Mouse (Mus musculus): ENCODE measurements around the gene Fam104a. TPM values are rescaled to one million over a fixed set of nuclear protein-coding genes. Genes with fewer than 3 reads are reported as not detected.

The Fam104a gene
- total and polyA plus RNA-seq, 3 experiments, result 33.6 to 38.1 TPM; not detected in 1

DNA sequence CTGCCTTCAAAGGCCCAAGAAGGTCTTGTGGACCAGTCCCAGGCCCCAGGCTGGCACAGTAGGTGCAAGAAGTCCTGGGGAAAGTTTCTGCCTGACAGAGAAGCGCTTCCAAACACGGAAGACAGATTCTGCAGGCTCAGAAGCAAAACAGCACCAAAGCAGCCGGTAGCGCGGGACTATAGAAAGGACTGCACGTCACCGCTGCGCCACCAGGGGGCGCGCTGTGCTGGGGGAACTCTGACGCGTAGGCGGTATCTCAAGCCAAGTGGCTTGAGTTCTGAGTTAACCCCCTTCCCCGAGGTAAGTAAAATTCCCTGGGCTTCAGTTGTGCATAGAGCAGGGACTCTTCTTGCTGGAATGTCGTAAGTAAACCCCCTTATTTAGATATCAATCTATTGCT lies 35.8 kb downstream of the Fam104a start:
- TF ChIP-seq HCFC1 (IDR thresholded peaks at IDR 0.05; ENCODE audit: low read depth, low read length) (peak; percentile 56), ZKSCAN1 (IDR thresholded peaks at IDR 0.05; ENCODE audit: low read depth, low read length) (no peak), MYC (IDR thresholded peaks at IDR 0.05; ENCODE audit: low read depth, low read length) (no peak), CTCF (IDR thresholded peaks at IDR 0.05 in 2 of 3, conservative IDR thresholded peaks at IDR 0.05 in 1 of 3; ENCODE audit: control insufficient read depth in 1 of 3, insufficient read depth in 1 of 3, low read depth in 2 of 3, low read length in 3 of 3, poor library complexity in 1 of 3, severe bottlenecking in 1 of 3) (peak; percentile 97 to 99 (median 99)), GABPA (IDR thresholded peaks at IDR 0.05; ENCODE audit: low read depth, low read length) (no peak), SIN3A (IDR thresholded peaks at IDR 0.05; ENCODE audit: low read length) (peak; percentile 57; the same call in 1 of the 2 replicates), TAL1 (IDR thresholded peaks at IDR 0.05; ENCODE audit: low read length) (no peak), GATA1 (IDR thresholded peaks at IDR 0.05; ENCODE audit: low read depth, low read length) (no peak), KAT2A (conservative IDR thresholded peaks at IDR 0.05; ENCODE audit: low read depth, low read length) (no peak), MYB (IDR thresholded peaks at IDR 0.05; ENCODE audit: low read depth, low read length) (no peak), ZMIZ1 (IDR thresholded peaks at IDR 0.05; ENCODE audit: low read depth, low read length) (no peak), USF2 (IDR thresholded peaks at IDR 0.05; ENCODE audit: borderline replicate concordance in 1 of 2, insufficient read depth in 1 of 2, low read depth in 1 of 2, low read length in 2 of 2) (no peak), ZC3H11A (IDR thresholded peaks at IDR 0.05; ENCODE audit: low read depth, low read length) (peak; percentile 42), NRF1 (IDR thresholded peaks at IDR 0.05; ENCODE audit: insufficient read depth, low read depth, low read length, poor library complexity, severe bottlenecking) (no peak), EP300 (IDR thresholded peaks at IDR 0.05; ENCODE audit: low read depth in 1 of 2, low read length in 2 of 2) (no peak), TBP (IDR thresholded peaks at IDR 0.05; ENCODE audit: low read depth, low read length) (0 out of 2 replicates have a peak, but pooled peaks have one; percentile 54), POLR2AphosphoS2 (IDR thresholded peaks at IDR 0.05; ENCODE audit: low read length) (no peak), RAD21 (IDR thresholded peaks at IDR 0.05; ENCODE audit: low read depth, low read length) (peak; percentile 63), ELF1 (IDR thresholded peaks at IDR 0.05; ENCODE audit: low read depth, low read length) (no peak; the same call in 1 of the 2 replicates), MEF2A (IDR thresholded peaks at IDR 0.05; ENCODE audit: extremely low read depth, insufficient replicate concordance, low read depth, low read length, poor library complexity, severe bottlenecking) (no peak), UBTF (IDR thresholded peaks at IDR 0.05; ENCODE audit: borderline replicate concordance, insufficient read depth, low read depth, low read length) (no peak), CHD1 (IDR thresholded peaks at IDR 0.05; ENCODE audit: low read depth, low read length) (no peak), TCF12 (IDR thresholded peaks at IDR 0.05; ENCODE audit: low read depth, low read length) (no peak), SMC3 (IDR thresholded peaks at IDR 0.05; ENCODE audit: low read depth, low read length) (peak; percentile 92), RCOR1 (IDR thresholded peaks at IDR 0.05; ENCODE audit: low read depth, low read length) (no peak)
- peaks cover 7 to 34% of the 10 kb centered on the region in 2 experiments for H3K4me1 ChIP-seq (ENCODE audit: control insufficient read depth in 1 of 2, insufficient read depth in 2 of 2, low read length in 2 of 2)
- H3K27ac ChIP-seq (ENCODE audit: control insufficient read depth, low read depth, low read length), result no peak overlapping the region
- peak overlapping the region; percentile 61 for H3K9ac ChIP-seq (ENCODE audit: control insufficient read depth, low read depth, low read length, poor library complexity, severe bottlenecking)
- H3K36me3 ChIP-seq (ENCODE audit: control insufficient read depth in 1 of 2, insufficient read depth in 2 of 2, low read length in 2 of 2), result peaks cover 0 to 18% of the 10 kb centered on the region in 2 experiments; a peak in 2 of 4 replicates
- H3K4me3 ChIP-seq (ENCODE audit: control insufficient read depth in 1 of 2, insufficient read depth in 1 of 2, low read depth in 2 of 2, low read length in 2 of 2), result peak overlapping the region; percentile 30 to 34; a peak in 3 of 4 replicates
- H3K79me2 ChIP-seq (ENCODE audit: control insufficient read depth, insufficient read depth, low read length, poor library complexity), result peaks cover 11% of the 10 kb centered on the region
- no peaks in the 10 kb centered on the region for H3K9me3 ChIP-seq (replicated peaks; ENCODE audit: insufficient read depth, low read length)
- peak; percentile 92 for DNase-seq (ENCODE audit: low read depth, low spot score)
- no peaks in the 10 kb centered on the region for H3K27me3 ChIP-seq (ENCODE audit: control insufficient read depth in 1 of 2, insufficient read depth in 2 of 2, low read length in 2 of 2)

All from MEL (cell line).